Mouse (Mus musculus): ENCODE results near the gene Fam228a. TPM values are rescaled to one million over a fixed set of nuclear protein-coding genes. Genes with fewer than 3 reads are reported as not detected.
"Not testable (repeated sequence)": the region's sequence is repeated elsewhere in the genome, so short reads cannot be mapped to it uniquely, and the experiment has no call there.

Gene Fam228a
- total RNA-seq, 2 experiments from 2014 or later = 1.6 to 1.8 TPM

GRCm38 (mm10) chr12:4719762-4720754 lies 18.2 kb downstream of the Fam228a start:
- intact Hi-C loops (cut with DNase I) = no loop called here
- DNase-seq (ENCODE audit: extremely low spot score in 1 of 2, low spot score in 2 of 2) = no peak

GRCm38 (mm10) chr12:4719066-4719761 lies 19.0 kb downstream of the Fam228a start:
- DNase-seq (ENCODE audit: extremely low spot score in 1 of 2, low spot score in 2 of 2) = no peak
- intact Hi-C loops (cut with DNase I) = no loop called here

GRCm38 (mm10) chr12:4717417-4717816 lies 20.8 kb downstream of the Fam228a start:
- intact Hi-C loops (cut with DNase I) = no loop called here

GRCm38 (mm10) chr12:4715606-4716005 lies 22.6 kb downstream of the Fam228a start:
- no peak for DNase-seq (ENCODE audit: extremely low spot score in 1 of 2, low spot score in 2 of 2)
- intact Hi-C loops (cut with DNase I) = no loop called here

More at GRCm38 (mm10) chr12:4717417-4717816, 20.8 kb downstream of the Fam228a start:
- no peak for DNase-seq (ENCODE audit: extremely low spot score in 1 of 2, low spot score in 2 of 2)

DNA sequence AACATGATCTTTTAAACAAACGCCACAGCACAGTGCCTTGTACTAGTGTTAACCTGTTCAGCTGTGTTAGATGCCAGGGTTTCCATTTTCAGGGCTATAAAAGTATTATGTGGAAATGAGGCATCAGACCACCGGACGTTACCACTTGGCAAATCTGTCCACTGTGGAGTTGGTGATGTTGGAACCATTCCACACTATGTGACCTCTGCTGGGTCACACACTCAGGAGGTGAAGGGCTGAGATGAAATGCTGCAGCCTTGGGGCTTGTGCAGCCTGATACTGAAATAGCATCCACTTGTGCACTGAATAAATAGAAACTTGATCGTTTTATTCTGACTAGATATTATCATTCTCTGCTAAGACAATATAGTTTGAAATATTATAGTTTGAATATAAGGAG lies 24.9 kb downstream of the Fam228a start:
- intact Hi-C loops (cut with DNase I) = no loop called here
- DNase-seq (ENCODE audit: extremely low spot score in 1 of 2, low spot score in 2 of 2) = no peak

DNA sequence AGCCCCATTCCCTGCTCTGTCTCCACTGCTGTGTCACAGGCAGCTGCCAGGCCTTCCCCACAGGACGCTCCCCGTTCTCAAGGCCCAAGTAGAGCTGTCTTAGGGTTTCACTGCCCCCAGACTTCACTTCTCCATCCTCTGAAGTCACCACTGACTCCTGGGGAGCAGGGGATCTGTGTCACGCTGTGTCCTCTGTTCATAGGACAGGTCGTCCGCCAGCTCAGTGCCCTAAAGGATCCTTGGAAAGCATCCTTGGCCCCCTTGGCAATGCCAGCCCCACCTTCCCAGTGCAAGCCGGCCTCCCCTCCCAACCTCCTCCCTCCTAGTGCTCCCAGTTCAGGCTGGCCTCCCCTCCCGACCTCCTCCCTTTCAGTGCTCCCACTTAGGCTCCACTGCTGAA lies 28.3 kb downstream of the Fam228a start:
- DNase-seq (ENCODE audit: extremely low spot score in 1 of 2, low spot score in 2 of 2) = no peak
- intact Hi-C loops (cut with DNase I) = no loop called here

- DNase-seq (ENCODE audit: extremely low spot score in 1 of 2, low spot score in 2 of 2) = no peak
- intact Hi-C loops (cut with DNase I) = no loop called here
Observed at GRCm38 (mm10) chr12:4708881-4709604, 29.2 kb downstream of the Fam228a start.

DNA sequence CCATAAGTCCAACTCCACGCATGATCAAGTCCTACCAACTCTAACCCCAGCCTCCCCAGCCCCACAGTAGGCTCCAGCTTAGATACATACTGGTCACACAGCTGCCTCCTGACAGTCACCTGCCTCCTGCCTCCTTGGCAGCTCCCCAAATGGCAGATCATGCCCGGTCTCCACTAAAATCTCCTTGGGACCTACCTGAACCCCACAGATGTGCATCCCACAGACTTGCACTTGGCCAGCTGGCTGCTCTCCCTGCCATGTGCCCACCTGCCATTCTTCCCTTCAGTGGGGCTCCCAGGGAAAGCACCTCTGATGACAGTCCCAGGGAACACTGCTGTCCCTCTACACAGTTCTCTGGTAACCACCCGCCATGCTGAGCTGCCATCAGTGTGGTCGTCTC lies 29.9 kb downstream of the Fam228a start:
- intact Hi-C loops (cut with DNase I) = no loop called here
- DNase-seq (ENCODE audit: extremely low spot score in 1 of 2, low spot score in 2 of 2) = no peak

GRCm38 (mm10) chr12:4707488-4708017 lies 30.7 kb downstream of the Fam228a start:
- intact Hi-C loops (cut with DNase I) = no loop called here
- DNase-seq (ENCODE audit: extremely low spot score in 1 of 2, low spot score in 2 of 2) = no peak

- intact Hi-C loops (cut with DNase I) = no loop called here
- DNase-seq (ENCODE audit: extremely low spot score in 1 of 2, low spot score in 2 of 2) = no peak
Observed at GRCm38 (mm10) chr12:4706901-4707300, 31.3 kb downstream of the Fam228a start.

DNA sequence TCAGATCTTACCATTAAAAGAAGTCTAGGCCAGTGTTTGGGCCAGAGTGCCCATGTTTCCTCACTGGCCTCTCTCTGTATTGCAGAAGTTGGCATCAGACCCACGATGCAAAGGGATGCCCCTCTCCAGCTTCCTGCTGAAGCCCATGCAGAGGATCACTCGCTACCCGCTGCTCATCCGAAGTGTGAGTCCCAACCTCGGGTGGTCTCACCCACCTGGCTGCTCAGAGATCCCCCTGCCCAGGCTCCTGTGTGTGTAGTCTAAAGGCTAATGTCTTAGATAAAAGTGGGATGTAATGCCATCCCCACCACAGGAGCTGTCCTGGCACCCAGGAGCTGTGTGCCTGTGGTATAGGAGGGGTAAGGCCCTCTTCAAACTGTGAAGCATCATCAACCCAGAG lies 32.1 kb downstream of the Fam228a start:
- no peak for DNase-seq (ENCODE audit: extremely low spot score in 1 of 2, low spot score in 2 of 2)
- intact Hi-C loops (cut with DNase I) = no loop called here

DNA sequence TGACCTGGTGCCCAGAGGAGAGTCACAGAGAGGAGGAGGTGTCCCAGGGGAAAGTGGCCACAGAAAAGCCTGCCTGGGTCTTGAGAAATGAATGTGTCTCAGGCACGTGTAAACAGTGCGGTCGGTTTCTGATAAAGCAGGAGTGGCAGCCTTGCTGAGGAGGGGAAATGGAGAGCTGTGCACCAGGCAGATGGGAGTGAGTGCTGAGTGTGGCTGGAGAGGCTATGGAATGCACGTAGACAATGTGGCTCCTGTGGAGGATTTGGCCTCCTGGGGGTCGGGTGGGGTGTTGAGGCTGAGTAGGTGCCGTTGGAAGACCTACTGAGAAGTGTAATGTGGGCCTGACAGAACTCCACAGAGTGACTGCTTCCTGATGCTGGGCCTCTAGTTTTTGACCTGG lies 32.6 kb downstream of the Fam228a start:
- DNase-seq (ENCODE audit: extremely low spot score in 1 of 2, low spot score in 2 of 2); intact Hi-C loops (cut with DNase I): not testable (repeated sequence)

DNA sequence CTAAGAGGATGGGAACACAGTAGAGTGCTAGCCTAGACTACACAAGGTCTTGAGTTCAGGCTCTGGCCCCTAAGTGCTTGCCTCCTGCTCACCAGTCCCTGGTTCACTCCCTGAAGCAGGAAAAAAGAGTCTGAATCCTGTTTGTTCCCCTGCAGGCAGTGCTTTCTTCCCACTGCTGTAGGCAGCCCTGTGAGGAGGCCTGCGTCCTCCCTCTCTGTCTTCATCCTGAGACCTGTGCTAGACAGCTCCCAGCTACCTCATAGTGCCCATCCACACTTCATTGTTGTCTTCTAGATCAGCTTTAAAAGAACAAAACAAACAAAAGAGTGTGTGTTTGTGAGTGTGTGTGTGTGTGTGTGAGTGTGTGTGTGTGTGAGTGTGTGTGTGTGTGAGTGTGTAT lies 43.7 kb downstream of the Fam228a start:
- intact Hi-C loops (cut with DNase I) = no loop called here

GRCm38 (mm10) chr12:4691193-4691592 lies 47.0 kb downstream of the Fam228a start:
- intact Hi-C loops (cut with DNase I) = no loop called here
- no peak for DNase-seq (ENCODE audit: extremely low spot score in 1 of 2, low spot score in 2 of 2)

More for the DNA sequence above, 43.7 kb downstream of the Fam228a start:
- DNase-seq (ENCODE audit: extremely low spot score in 1 of 2, low spot score in 2 of 2) = no peak

GRCm38 (mm10) chr12:4689341-4689740 lies 48.9 kb downstream of the Fam228a start:
- DNase-seq (ENCODE audit: extremely low spot score in 1 of 2, low spot score in 2 of 2) = no peak
- intact Hi-C loops (cut with DNase I) = no loop called here

GRCm38 (mm10) chr12:4688386-4688785 lies 49.8 kb downstream of the Fam228a start:
- intact Hi-C loops (cut with DNase I) = no loop called here
- DNase-seq (ENCODE audit: extremely low spot score in 1 of 2, low spot score in 2 of 2) = no peak

DNA sequence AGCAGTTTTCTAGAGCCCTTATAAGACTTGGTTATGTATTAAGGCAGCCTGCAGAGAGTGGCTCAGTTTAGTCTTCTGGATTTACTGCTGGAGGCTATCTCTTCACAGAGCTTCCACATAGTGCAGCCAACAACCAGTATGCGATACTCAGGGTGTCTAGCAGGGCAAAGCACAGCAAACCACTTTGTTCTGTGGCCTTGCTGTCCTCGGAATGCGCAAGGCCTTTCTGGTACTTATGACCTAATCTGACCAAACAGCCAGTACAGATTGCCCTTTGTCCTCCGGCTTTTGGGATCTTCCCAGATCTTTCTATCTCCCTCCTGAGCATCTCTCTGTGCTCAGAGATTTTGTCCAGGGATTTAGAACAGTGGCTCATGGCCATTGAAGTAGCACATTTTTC lies 52.8 kb downstream of the Fam228a start:
- no peak for DNase-seq (ENCODE audit: extremely low spot score in 1 of 2, low spot score in 2 of 2)
- intact Hi-C loops (cut with DNase I) = no loop called here

DNA sequence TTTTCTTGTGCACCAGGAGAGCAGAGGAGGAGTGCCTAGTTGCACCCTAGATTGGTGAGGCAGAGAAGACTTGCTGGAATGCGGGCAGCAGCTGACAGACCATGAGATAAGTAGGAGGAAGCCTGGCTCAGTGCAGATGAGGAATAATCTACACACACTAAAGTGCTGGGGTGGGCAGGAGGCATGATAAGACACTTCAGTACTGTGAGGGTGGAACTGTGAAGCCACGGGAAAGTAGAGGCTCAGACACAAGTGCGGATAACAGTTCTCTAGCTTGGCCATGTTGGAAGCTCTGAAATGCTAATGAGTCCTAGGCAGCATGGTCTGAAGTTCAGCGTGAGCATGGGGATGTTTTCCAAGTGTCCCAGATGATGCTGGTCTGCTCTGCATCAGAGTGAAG lies 58.3 kb downstream of the Fam228a start:
- peak; percentile 38 to 53 for DNase-seq (ENCODE audit: extremely low spot score in 1 of 2, low spot score in 2 of 2)
- intact Hi-C loops (cut with DNase I) = no loop called here

DNA sequence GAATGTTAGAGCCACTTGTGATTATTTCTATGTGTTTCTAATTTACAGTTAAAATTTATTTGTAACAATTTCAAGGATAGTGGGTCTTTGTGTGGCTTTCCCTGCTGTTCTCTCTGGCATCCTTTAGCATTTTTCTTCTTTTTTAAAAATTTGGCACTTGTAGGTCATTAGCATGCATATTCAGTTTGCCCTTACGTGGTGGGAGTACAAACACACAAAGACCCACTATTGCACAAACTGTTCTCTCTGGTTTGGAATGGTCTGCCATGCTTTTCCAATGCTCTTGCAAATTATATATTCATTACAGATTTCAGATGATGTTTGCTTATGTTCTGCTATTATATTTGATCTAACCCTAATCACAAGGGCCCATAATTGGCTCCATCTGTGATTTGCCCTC lies 61.9 kb downstream of the Fam228a start:
- no peak for DNase-seq (ENCODE audit: extremely low spot score in 1 of 2, low spot score in 2 of 2)
- intact Hi-C loops (cut with DNase I) = no loop called here

All from left cerebral cortex, postnatal 10 days (tissue).